Mouse (Mus musculus): ENCODE data around the gene Lsamp. TPM values are rescaled to one million over a fixed set of nuclear protein-coding genes. Genes with fewer than 3 reads are reported as not detected.
"Not testable (repeated sequence)": the region's sequence is repeated elsewhere in the genome, so short reads cannot be mapped to it uniquely, and the experiment has no call there.

Gene Lsamp
- polyA plus RNA-seq, 1 experiment from 2014 or later, result 3.1 TPM

GRCm38 (mm10) chr16:41996956-41997355 is 2012.8 kb downstream of the Lsamp start:
- H3K4me3 ChIP-seq (ENCODE audit: low read length), result no peak overlapping the region
- WGBS, result 62% methylated on average over 1 of the region's 1 CpGs
- H3K4me2 ChIP-seq (ENCODE audit: low read depth, low read length), result no peak overlapping the region
- no peaks in the 10 kb centered on the region for H3K9me3 ChIP-seq (ENCODE audit: control insufficient read depth, low read length)
- H3K36me3 ChIP-seq (ENCODE audit: control insufficient read depth, insufficient read depth, low read length), result no peaks in the 10 kb centered on the region
- no peak overlapping the region for H3K27ac ChIP-seq (ENCODE audit: low read length)
- no peak overlapping the region for H3K9ac ChIP-seq (ENCODE audit: low read depth, low read length)
- no peaks in the 10 kb centered on the region for H3K4me1 ChIP-seq (ENCODE audit: control insufficient read depth, insufficient read depth, low read length)
- H3K27me3 ChIP-seq (replicated peaks; ENCODE audit: control insufficient read depth, insufficient read depth, low read length), result no peaks in the 10 kb centered on the region
- no peak for ATAC-seq

GRCm38 (mm10) chr16:42002925-42003324 is 2018.8 kb downstream of the Lsamp start:
- Histone ChIP-seq H3K4me1 (ENCODE audit: control insufficient read depth, insufficient read depth, low read length) (no peaks in the 10 kb centered on the region), H3K4me3 (ENCODE audit: low read length) (no peak overlapping the region), H3K27me3 (replicated peaks; ENCODE audit: control insufficient read depth, insufficient read depth, low read length) (no peaks in the 10 kb centered on the region), H3K4me2 (ENCODE audit: low read depth, low read length) (no peak overlapping the region), H3K9me3 (ENCODE audit: control insufficient read depth, low read length) (no peaks in the 10 kb centered on the region), H3K9ac (ENCODE audit: low read depth, low read length) (no peak overlapping the region), H3K27ac (ENCODE audit: low read length) (no peak overlapping the region), H3K36me3 (ENCODE audit: control insufficient read depth, insufficient read depth, low read length) (no peaks in the 10 kb centered on the region)
- 93% methylated on average over 5 of the region's 5 CpGs for WGBS
- no peak for ATAC-seq

DNA sequence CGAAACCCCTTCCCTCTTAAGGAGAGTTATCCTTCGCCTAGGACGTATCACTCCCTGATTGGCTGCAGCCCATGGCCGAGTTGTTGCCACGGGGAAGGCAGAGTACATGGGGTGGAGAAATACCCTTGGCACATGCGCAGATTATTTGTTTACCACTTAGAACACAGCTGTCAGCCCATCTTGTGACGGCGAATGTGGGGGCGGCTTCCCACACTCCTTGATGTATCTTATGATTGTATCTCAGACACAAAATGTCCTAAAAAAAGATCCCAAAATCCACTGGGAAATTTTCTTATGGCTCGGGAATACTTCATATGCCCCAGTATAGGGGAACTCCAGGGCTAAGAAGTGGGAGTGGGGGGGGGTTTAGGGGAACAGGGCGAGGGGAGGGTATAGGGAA is 2019.3 kb downstream of the Lsamp start:
- not testable (repeated sequence) for H3K36me3 ChIP-seq (ENCODE audit: control insufficient read depth, insufficient read depth, low read length); H3K4me1 ChIP-seq (ENCODE audit: control insufficient read depth, insufficient read depth, low read length); H3K9ac ChIP-seq (ENCODE audit: low read depth, low read length); H3K4me2 ChIP-seq (ENCODE audit: low read depth, low read length); ATAC-seq; H3K4me3 ChIP-seq (ENCODE audit: low read length); H3K27ac ChIP-seq (ENCODE audit: low read length); H3K9me3 ChIP-seq (ENCODE audit: control insufficient read depth, low read length); H3K27me3 ChIP-seq (replicated peaks; ENCODE audit: control insufficient read depth, insufficient read depth, low read length)
- 91% methylated on average over 7 of the region's 11 CpGs for WGBS

DNA sequence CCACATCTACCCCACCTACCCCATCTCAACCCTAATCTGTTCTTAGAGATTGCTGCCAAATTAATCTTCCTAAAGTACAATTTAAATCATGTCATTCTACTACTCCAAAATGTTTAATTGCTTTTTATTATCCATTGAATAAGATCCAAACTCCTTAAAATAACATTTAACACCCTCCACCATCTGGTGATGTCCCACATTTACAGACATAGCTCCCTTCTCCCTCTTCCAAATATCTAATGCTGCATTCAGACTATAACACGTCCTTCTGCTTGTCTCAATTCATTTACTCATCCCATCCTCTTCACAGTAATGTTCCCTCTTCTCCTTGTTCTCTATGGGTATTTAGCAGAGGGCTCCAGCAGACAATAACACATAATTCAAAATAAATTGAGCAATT is 2020.0 kb downstream of the Lsamp start:
- H3K4me1 ChIP-seq (ENCODE audit: control insufficient read depth, insufficient read depth, low read length), result no peaks in the 10 kb centered on the region
- no peak for ATAC-seq
- H3K27ac ChIP-seq (ENCODE audit: low read length), result no peak overlapping the region
- no peaks in the 10 kb centered on the region for H3K9me3 ChIP-seq (ENCODE audit: control insufficient read depth, low read length)
- no peaks in the 10 kb centered on the region for H3K36me3 ChIP-seq (ENCODE audit: control insufficient read depth, insufficient read depth, low read length)
- H3K27me3 ChIP-seq (replicated peaks; ENCODE audit: control insufficient read depth, insufficient read depth, low read length), result no peaks in the 10 kb centered on the region
- H3K9ac ChIP-seq (ENCODE audit: low read depth, low read length), result no peak overlapping the region
- H3K4me3 ChIP-seq (ENCODE audit: low read length), result no peak overlapping the region
- 67% methylated on average over 1 of the region's 1 CpGs for WGBS
- no peak overlapping the region for H3K4me2 ChIP-seq (ENCODE audit: low read depth, low read length)

DNA sequence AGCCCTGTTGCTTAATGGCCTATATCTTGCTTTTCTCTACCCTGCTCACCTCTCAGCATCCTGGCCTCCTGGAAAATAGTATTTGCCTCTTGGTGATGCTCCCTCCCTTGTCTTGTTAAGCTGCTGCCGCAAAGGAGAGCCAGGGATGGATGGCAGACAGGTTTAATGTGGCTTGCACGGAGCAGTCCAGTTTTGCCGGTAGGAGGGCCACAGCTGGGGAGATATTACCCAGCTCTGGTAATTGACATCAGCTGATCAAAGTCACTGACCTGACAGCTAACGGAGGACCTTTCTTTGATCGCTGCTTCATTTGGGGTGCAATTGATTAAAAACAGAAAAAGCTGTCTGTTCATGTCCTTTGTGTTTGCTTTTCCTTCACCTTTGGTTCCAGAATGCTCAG is 2030.8 kb downstream of the Lsamp start:
- H3K27me3 ChIP-seq (replicated peaks; ENCODE audit: control insufficient read depth, insufficient read depth, low read length), result no peaks in the 10 kb centered on the region
- no peak overlapping the region for H3K9ac ChIP-seq (ENCODE audit: low read depth, low read length)
- H3K36me3 ChIP-seq (ENCODE audit: control insufficient read depth, insufficient read depth, low read length), result no peaks in the 10 kb centered on the region
- no peak overlapping the region for H3K4me3 ChIP-seq (ENCODE audit: low read length)
- H3K4me1 ChIP-seq (ENCODE audit: control insufficient read depth, insufficient read depth, low read length), result no peaks in the 10 kb centered on the region
- no peak overlapping the region for H3K27ac ChIP-seq (ENCODE audit: low read length)
- no peak for ATAC-seq
- WGBS, result 52% methylated on average over 5 of the region's 5 CpGs
- no peak overlapping the region for H3K4me2 ChIP-seq (ENCODE audit: low read depth, low read length)
- no peaks in the 10 kb centered on the region for H3K9me3 ChIP-seq (ENCODE audit: control insufficient read depth, low read length)

DNA sequence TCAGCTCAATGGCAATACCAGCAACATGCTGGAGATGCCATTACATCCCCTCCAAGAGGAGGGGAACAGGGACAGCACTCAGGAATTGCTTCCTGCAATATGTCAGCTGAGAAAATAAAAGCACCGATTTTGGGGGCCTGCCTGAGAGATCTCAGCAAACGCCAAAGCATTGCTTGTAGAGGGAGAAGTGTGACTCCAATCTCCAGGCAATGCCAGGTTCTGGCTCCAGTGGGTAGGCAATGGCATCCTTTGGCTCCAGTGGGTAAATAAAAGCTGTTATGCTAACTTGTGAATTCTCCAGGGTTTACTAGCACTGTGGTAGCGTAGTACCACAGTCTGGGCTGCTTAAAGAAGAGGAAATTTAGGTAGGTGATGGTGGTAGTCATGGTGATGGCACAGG is 2031.3 kb downstream of the Lsamp start:
- 60% methylated on average over 3 of the region's 3 CpGs for WGBS
- H3K27ac ChIP-seq (ENCODE audit: low read length), result no peak overlapping the region
- H3K4me3 ChIP-seq (ENCODE audit: low read length), result no peak overlapping the region
- H3K4me1 ChIP-seq (ENCODE audit: control insufficient read depth, insufficient read depth, low read length), result no peaks in the 10 kb centered on the region
- no peaks in the 10 kb centered on the region for H3K9me3 ChIP-seq (ENCODE audit: control insufficient read depth, low read length)
- no peaks in the 10 kb centered on the region for H3K36me3 ChIP-seq (ENCODE audit: control insufficient read depth, insufficient read depth, low read length)
- H3K4me2 ChIP-seq (ENCODE audit: low read depth, low read length), result no peak overlapping the region
- no peak overlapping the region for H3K9ac ChIP-seq (ENCODE audit: low read depth, low read length)
- no peaks in the 10 kb centered on the region for H3K27me3 ChIP-seq (replicated peaks; ENCODE audit: control insufficient read depth, insufficient read depth, low read length)
- ATAC-seq, result no peak

DNA sequence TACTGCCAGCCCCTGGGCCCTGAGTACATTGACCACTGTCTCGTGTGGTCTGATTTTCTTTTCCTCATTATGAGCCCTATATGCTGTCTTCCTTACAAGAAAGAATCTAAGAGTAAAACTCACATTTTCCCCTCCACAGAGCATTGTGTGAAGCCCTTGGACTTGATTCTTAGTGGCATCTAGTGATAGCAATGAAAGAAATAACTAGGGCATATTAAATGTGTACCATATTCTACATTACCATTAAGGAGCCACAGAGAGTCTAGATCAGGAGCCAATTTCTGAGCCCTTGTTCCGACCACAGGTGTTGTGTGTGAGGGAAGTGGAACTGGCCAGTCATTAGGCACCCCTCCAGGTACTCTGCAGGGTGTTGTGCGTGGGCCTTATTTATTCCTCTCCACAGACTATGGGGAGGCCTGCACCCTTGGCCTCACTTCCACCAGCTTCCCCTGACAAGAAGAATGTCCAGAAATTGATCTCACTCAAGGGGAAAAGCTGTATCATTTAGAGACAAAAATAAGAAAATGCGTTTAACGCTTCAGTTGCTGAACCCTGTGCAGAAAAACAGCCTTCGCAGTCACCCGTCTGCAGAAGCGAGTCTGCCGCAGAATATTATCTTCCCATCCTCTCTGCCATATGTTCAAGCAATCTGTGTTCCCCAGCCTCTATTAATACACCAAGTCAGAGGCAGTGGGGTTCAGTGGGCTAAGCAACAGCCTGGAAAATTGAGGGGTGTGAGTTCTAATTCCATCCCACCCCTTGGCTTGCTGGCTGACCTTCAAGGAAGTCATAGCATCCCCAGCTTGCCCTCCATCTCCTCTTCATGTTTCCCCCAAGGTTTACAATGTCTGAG is 2032.9 kb downstream of the Lsamp start:
- H3K9ac ChIP-seq (ENCODE audit: low read depth, low read length), result no peak overlapping the region
- WGBS, result 86% methylated on average over 9 of the region's 9 CpGs
- no peak for ATAC-seq
- H3K27ac ChIP-seq (ENCODE audit: low read length), result no peak overlapping the region
- H3K9me3 ChIP-seq (ENCODE audit: control insufficient read depth, low read length), result no peaks in the 10 kb centered on the region
- H3K4me1 ChIP-seq (ENCODE audit: control insufficient read depth, insufficient read depth, low read length), result no peaks in the 10 kb centered on the region
- no peaks in the 10 kb centered on the region for H3K36me3 ChIP-seq (ENCODE audit: control insufficient read depth, insufficient read depth, low read length)
- H3K4me3 ChIP-seq (ENCODE audit: low read length), result no peak overlapping the region
- no peaks in the 10 kb centered on the region for H3K27me3 ChIP-seq (replicated peaks; ENCODE audit: control insufficient read depth, insufficient read depth, low read length)
- no peak overlapping the region for H3K4me2 ChIP-seq (ENCODE audit: low read depth, low read length)

DNA sequence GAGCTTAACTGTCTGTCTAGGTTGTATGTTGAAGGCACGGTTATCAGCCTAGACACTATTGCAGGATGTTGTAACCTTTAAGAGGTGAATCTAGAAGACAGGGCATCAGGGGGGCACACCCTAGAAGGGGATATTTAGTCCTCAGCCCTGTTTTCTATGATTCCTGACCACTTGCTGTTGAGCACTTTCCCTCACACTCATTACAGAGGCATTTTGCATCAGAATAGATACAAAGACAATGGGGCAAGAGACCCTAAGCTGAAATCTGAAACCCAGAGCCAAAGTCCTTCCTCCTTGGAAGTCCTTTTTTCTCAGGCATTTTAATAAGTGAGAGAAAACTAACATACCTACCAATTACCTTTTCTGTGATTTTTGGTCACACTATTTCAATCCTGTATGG is 2038.4 kb downstream of the Lsamp start:
- H3K4me3 ChIP-seq (ENCODE audit: low read length), result no peak overlapping the region

GRCm38 (mm10) chr16:42032030-42032429 is 2047.9 kb downstream of the Lsamp start:
- Histone ChIP-seq H3K4me2 (ENCODE audit: low read depth, low read length) (no peak overlapping the region), H3K4me1 (ENCODE audit: control insufficient read depth, insufficient read depth, low read length) (no peaks in the 10 kb centered on the region), H3K27me3 (replicated peaks; ENCODE audit: control insufficient read depth, insufficient read depth, low read length) (no peaks in the 10 kb centered on the region), H3K27ac (ENCODE audit: low read length) (no peak overlapping the region), H3K9me3 (ENCODE audit: control insufficient read depth, low read length) (no peaks in the 10 kb centered on the region), H3K4me3 (ENCODE audit: low read length) (no peak overlapping the region), H3K9ac (ENCODE audit: low read depth, low read length) (no peak overlapping the region), H3K36me3 (ENCODE audit: control insufficient read depth, insufficient read depth, low read length) (no peaks in the 10 kb centered on the region)
- no peak for ATAC-seq
- 79% methylated on average over 2 of the region's 2 CpGs for WGBS

More for the DNA sequence above, 2038.4 kb downstream of the Lsamp start:
- 52% methylated on average over 1 of the region's 1 CpGs for WGBS
- no peak for ATAC-seq
- no peaks in the 10 kb centered on the region for H3K9me3 ChIP-seq (ENCODE audit: control insufficient read depth, low read length)
- H3K4me2 ChIP-seq (ENCODE audit: low read depth, low read length), result no peak overlapping the region
- H3K4me1 ChIP-seq (ENCODE audit: control insufficient read depth, insufficient read depth, low read length), result no peaks in the 10 kb centered on the region
- H3K27ac ChIP-seq (ENCODE audit: low read length), result no peak overlapping the region
- H3K36me3 ChIP-seq (ENCODE audit: control insufficient read depth, insufficient read depth, low read length), result no peaks in the 10 kb centered on the region
- no peak overlapping the region for H3K9ac ChIP-seq (ENCODE audit: low read depth, low read length)
- H3K27me3 ChIP-seq (replicated peaks; ENCODE audit: control insufficient read depth, insufficient read depth, low read length), result no peaks in the 10 kb centered on the region

DNA sequence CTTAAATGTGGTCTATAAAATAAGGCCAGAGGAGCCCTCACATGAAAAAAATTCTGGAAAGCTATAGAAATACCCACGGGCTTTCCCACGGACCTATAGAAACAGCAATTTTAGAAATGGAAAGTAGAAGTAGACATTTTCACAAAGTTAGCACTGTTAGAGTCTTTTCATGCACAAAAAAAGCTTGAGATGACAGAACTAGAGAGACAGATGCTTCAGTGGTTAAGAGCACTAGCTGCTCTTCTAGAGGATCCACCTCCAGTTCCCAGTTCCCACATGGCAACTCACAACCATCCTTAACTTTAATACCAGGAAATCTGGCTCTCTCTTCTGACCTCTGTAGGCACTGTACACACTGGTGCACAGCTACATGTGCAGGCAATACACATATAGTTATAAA is 2049.3 kb downstream of the Lsamp start:
- Histone ChIP-seq H3K27me3 (replicated peaks; ENCODE audit: control insufficient read depth, insufficient read depth, low read length) (no peaks in the 10 kb centered on the region), H3K4me3 (ENCODE audit: low read length) (no peak overlapping the region), H3K9me3 (ENCODE audit: control insufficient read depth, low read length) (no peaks in the 10 kb centered on the region), H3K27ac (ENCODE audit: low read length) (no peak overlapping the region), H3K4me1 (ENCODE audit: control insufficient read depth, insufficient read depth, low read length) (no peaks in the 10 kb centered on the region), H3K36me3 (ENCODE audit: control insufficient read depth, insufficient read depth, low read length) (no peaks in the 10 kb centered on the region), H3K4me2 (ENCODE audit: low read depth, low read length) (no peak overlapping the region), H3K9ac (ENCODE audit: low read depth, low read length) (no peak overlapping the region)
- ATAC-seq, result no peak
- WGBS, result 84% methylated on average over 2 of the region's 2 CpGs
